Mouse (Mus musculus) gastrocnemius, postnatal 36 days (tissue): ENCODE results near the gene Usp32. TPM values are rescaled to one million over a fixed set of nuclear protein-coding genes. Genes with fewer than 3 reads are reported as not detected.

Experiments
- DNase-seq, 2 experiments: peaks; one replicate each; pipeline ENCODE4 v3.0.0; 2022
- intact Hi-C: fragments of 180-260 bp; cut with DNase I; formaldehyde crosslinking; loops from one replicate; pipeline ENCODE4 v1.15.1; 2025
- total RNA-seq, 2 experiments: library from RNA; stranded (reverse); gene quantifications; 2 replicates each; pipeline ENCODE4 v1.2.3; 2021

Usp32 gene
- total RNA-seq, 2 experiments from 2014 or later = 8.0 to 10.6 TPM

- intact Hi-C loops = no loop called here
- no peak for DNase-seq
Measured at GRCm38 (mm10) chr11:84988341-84988919, 151.5 kb downstream of the Usp32 start.

GRCm38 (mm10) chr11:84985421-84985820 lies 154.5 kb downstream of the Usp32 start:
- intact Hi-C loops = no loop called here
- DNase-seq = no peak

GRCm38 (mm10) chr11:84980697-84981096 lies 159.3 kb downstream of the Usp32 start:
- no peak for DNase-seq
- intact Hi-C loops = no loop called here

GRCm38 (mm10) chr11:84979351-84979750 lies 160.6 kb downstream of the Usp32 start:
- no peak for DNase-seq
- intact Hi-C loops = loop anchor here (5.0 kb wide), 1 partner anchor 62 kb away; the partner anchor contains the start of gene Znhit3

GRCm38 (mm10) chr11:84978113-84978512 lies 161.8 kb downstream of the Usp32 start:
- intact Hi-C loops = loop anchor here (5.0 kb wide), 1 partner anchor 61 kb away; the partner anchor contains the start of gene Znhit3
- DNase-seq = no peak

GRCm38 (mm10) chr11:84977385-84977952 lies 162.5 kb downstream of the Usp32 start:
- DNase-seq = peak in 1 of 2 experiments; percentile 26
- intact Hi-C loops = loop anchor here (5.0 kb wide), 1 partner anchor 60 kb away; the partner anchor contains the start of gene Znhit3

- intact Hi-C loops = loop anchor here (5.0 kb wide), 1 partner anchor 59 kb away; the partner anchor contains the start of gene Znhit3
Measured at GRCm38 (mm10) chr11:84976706-84977105, 163.3 kb downstream of the Usp32 start.

GRCm38 (mm10) chr11:84974582-84974981 lies 165.4 kb downstream of the Usp32 start:
- DNase-seq = no peak
- intact Hi-C loops = no loop called here

More at GRCm38 (mm10) chr11:84976706-84977105, 163.3 kb downstream of the Usp32 start:
- DNase-seq = no peak

GRCm38 (mm10) chr11:84973661-84974060 lies 166.3 kb downstream of the Usp32 start:
- DNase-seq = no peak
- intact Hi-C loops = no loop called here

- intact Hi-C loops = no loop called here
- no peak for DNase-seq
Measured at GRCm38 (mm10) chr11:84972067-84972466, 167.9 kb downstream of the Usp32 start.

GRCm38 (mm10) chr11:84968775-84969174 lies 171.2 kb downstream of the Usp32 start:
- intact Hi-C loops = no loop called here
- peak; percentile 31 to 46 for DNase-seq

GRCm38 (mm10) chr11:84968309-84968708 lies 171.7 kb downstream of the Usp32 start:
- intact Hi-C loops = no loop called here
- no peak for DNase-seq

GRCm38 (mm10) chr11:84967113-84967512 lies 172.8 kb downstream of the Usp32 start:
- intact Hi-C loops = no loop called here
- DNase-seq = no peak

GRCm38 (mm10) chr11:84966696-84967095 lies 173.3 kb downstream of the Usp32 start:
- intact Hi-C loops = no loop called here
- no peak for DNase-seq

GRCm38 (mm10) chr11:84963556-84963955 lies 176.4 kb downstream of the Usp32 start:
- no peak for DNase-seq
- intact Hi-C loops = no loop called here

GRCm38 (mm10) chr11:84962536-84962935 lies 177.4 kb downstream of the Usp32 start:
- intact Hi-C loops = no loop called here
- DNase-seq = no peak

- intact Hi-C loops = no loop called here
- DNase-seq = no peak
Measured at GRCm38 (mm10) chr11:84961571-84961970, 178.4 kb downstream of the Usp32 start.

- DNase-seq = no peak
- intact Hi-C loops = no loop called here
Measured at GRCm38 (mm10) chr11:84960780-84961179, 179.2 kb downstream of the Usp32 start.

- intact Hi-C loops = no loop called here
- DNase-seq = no peak
Measured at GRCm38 (mm10) chr11:84960291-84960690, 179.7 kb downstream of the Usp32 start.

GRCm38 (mm10) chr11:84959701-84960181 lies 180.2 kb downstream of the Usp32 start:
- peak; percentile 28 to 34 for DNase-seq
- intact Hi-C loops = no loop called here

GRCm38 (mm10) chr11:84959181-84959580 lies 180.8 kb downstream of the Usp32 start:
- no peak for DNase-seq
- intact Hi-C loops = no loop called here

- intact Hi-C loops = no loop called here
- DNase-seq = no peak
Measured at GRCm38 (mm10) chr11:84958271-84958630, 181.7 kb downstream of the Usp32 start.
